Mouse (Mus musculus) thymus, adult 2 months (tissue): ENCODE data around the gene Tuba3a.

Source experiments
- CTCF ChIP-seq: fragments of 200-500 bp; IDR thresholded peaks from 2 replicates; pipeline ENCODE4 v1.5.1; 2012; ENCODE audit warnings: mild to moderate bottlenecking, control low read depth, low read length, moderate library complexity, borderline replicate concordance; ENCODE audit not compliant: control insufficient read depth, poor library complexity, insufficient read depth; ENCODE audit errors: extremely low read depth
- POLR2A ChIP-seq: fragments of 200-500 bp; IDR thresholded peaks from 2 replicates; pipeline ENCODE4 v1.6.1; 2012; ENCODE audit warnings: mild to moderate bottlenecking, low read length, control low read depth, moderate library complexity; ENCODE audit not compliant: control insufficient read depth, poor library complexity, insufficient read depth; ENCODE audit errors: extremely low read depth

- TF ChIP-seq POLR2A (no peak), CTCF (no peak)
Measured at GRCm38 (mm10) chr6:125233816-125234519, 51.9 kb downstream of the Tuba3a start.
